Mouse (Mus musculus) c-Kit-positive CD71-positive TER-119-positive erythroid progenitor cells, embryonic 14.5 days (primary cell): ENCODE data around the gene Gm20388.
A peak's percentile ranks its signal among the peaks of the same experiment; 100 is the strongest.

Experiments
- DNase-seq: peaks from one replicate; pipeline ENCODE4 v3.0.0-alpha.2; 2013; ENCODE audit warnings: low spot score

The Gm20388 gene

GRCm38 (mm10) chr8:122897200-122897599, 2986.6 kb downstream of the Gm20388 start:
- DNase-seq, result no peak

- DNase-seq, result no peak
These were observed 2987.4 kb downstream of the Gm20388 start for GRCm38 (mm10) chr8:122898018-122898417.

GRCm38 (mm10) chr8:122898473-122898872, 2987.8 kb downstream of the Gm20388 start:
- no peak for DNase-seq

- no peak for DNase-seq
These were observed 2988.4 kb downstream of the Gm20388 start for GRCm38 (mm10) chr8:122899085-122899484.

- no peak for DNase-seq
These were observed 2990.8 kb downstream of the Gm20388 start for GRCm38 (mm10) chr8:122901476-122901875.

GRCm38 (mm10) chr8:122901892-122902515, 2991.4 kb downstream of the Gm20388 start:
- DNase-seq, result no peak

DNA sequence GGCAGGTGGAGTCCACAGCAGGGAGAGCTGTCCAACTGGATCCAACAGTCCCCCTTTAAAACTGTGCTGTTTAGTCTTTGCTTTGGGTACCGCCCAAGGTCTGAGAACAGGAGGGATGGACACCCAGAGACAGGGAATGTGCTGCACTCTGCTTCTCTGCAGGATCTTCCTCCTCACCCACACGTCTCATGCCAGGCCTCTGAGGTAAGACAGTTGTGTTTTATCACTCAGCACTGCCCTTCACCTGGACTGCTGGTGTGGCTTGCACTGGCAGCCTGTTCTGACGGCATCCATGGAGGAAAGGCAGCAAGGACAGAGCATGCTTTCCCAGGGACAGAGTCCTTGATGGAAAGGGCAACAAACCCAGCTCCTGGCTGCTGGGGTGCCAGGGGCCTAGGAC, 2991.9 kb downstream of the Gm20388 start:
- DNase-seq, result no peak

GRCm38 (mm10) chr8:122903002-122903401, 2992.4 kb downstream of the Gm20388 start:
- no peak for DNase-seq

DNA sequence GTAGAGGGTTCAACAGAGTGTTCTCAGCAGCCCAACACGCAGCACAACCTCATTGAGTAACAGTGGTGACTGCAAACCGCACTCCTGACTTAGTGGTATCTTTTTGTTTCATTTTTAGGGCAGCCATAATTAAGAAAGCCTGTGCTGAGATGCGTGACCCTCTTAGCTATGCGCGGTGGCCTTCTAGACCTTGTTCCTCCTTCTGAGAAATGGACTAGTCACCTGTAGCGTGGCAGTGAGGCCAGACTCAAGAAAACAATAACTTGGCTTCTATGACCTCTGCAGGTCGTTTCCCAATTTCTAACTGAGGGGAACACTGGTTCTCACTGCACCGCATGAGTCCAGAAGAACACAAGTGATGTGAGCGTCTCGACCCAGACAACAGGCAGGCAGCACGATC, 2993.9 kb downstream of the Gm20388 start:
- no peak for DNase-seq

DNA sequence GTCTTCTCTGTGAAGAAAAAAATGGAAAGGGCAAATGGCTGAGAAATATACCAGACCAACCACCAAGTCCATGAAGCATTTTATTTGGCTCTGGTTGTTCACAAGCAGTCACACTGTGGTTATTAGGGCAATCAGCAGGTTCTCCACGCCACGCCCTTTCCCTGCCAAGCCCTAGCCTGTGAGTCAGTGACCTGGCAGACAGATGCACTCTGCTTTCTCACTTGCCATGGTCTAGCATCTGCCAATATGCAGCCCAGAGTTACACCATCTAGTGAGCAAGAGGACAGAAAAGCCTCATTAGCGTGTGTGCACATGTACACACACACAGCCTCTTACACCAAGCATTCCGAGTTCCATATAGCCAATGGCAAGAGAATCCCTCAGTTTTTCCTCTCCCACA, 2994.7 kb downstream of the Gm20388 start:
- DNase-seq, result peak; percentile 15

- DNase-seq, result peak; percentile 77
These were observed 2995.9 kb downstream of the Gm20388 start for GRCm38 (mm10) chr8:122906463-122907021.

GRCm38 (mm10) chr8:122912150-122912549, 3001.5 kb downstream of the Gm20388 start:
- no peak for DNase-seq

DNA sequence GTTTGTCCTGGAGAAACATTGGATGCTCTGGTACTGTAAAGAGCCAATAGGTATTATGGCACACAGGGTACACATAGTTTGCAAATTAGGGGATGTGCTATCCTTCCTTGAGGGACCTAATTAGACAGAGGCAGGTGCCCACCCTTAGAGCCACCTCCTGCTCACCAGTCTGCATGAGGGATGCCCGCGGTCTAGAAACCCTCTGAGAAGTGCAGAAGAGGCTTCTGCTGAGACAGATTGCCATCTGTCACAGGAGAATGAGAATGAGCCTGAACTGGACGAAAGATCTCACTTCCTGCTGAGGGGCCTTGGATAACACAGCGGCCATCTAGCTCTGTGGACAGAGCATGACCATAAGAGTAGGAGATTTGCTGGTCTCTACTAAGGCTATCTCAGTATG, 3002.2 kb downstream of the Gm20388 start:
- DNase-seq, result no peak

GRCm38 (mm10) chr8:122916766-122917165, 3006.1 kb downstream of the Gm20388 start:
- no peak for DNase-seq

GRCm38 (mm10) chr8:122917531-122918392, 3007.1 kb downstream of the Gm20388 start:
- peak; percentile 26 for DNase-seq

DNA sequence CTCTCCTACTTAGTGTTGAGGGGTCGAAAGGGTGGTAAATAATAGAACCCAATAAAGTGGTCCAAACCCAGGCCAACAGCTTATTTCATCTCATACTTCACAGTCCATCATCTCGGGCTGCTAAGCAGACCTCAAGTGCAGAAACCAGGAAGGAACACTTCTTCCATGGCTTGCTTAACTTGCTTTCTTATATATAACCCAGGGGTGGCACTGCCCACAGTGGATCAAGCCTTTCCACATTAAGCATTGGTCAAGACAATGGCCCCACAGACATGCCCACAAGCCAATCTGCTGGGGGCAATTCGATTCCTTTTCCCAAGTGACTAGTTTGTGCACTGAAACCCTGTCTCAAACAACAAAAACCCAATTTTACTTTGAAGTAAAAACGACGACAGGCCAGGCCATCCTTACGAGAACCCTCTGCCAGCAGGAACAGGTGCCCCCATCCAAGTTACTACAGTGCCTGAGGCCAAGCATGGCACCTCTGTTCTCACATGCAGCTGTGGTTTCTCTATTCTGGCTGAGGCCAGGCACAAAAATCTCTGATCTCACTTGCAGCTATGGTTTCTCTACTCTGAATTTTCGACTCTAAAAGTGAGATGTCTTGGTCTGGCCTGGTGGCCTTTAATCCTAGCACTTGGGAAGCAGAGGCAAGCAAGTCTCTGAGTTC, 3007.9 kb downstream of the Gm20388 start:
- no peak for DNase-seq

DNA sequence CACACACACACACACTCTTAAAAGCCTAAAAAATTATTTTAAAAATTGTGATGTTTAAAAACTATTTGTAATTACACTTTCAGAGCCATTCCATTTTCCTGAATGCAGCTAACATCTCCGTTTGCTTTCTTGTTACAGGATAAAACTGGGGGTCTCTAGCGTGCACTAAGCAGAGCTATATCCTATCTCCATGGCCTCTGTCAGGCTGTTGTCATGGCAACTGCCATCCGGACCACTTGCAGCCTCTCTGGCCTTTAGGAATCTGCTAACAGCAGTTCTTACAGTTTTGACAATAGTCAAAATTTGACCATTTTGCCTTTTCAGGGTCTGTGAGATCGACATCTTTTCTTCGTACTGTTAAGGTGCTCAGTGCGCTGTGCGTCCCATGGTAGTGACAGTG, 3010.2 kb downstream of the Gm20388 start:
- no peak for DNase-seq

- no peak for DNase-seq
These were observed 3012.3 kb downstream of the Gm20388 start for GRCm38 (mm10) chr8:122922945-122923344.

GRCm38 (mm10) chr8:122923431-122924090, 3012.9 kb downstream of the Gm20388 start:
- no peak for DNase-seq

DNA sequence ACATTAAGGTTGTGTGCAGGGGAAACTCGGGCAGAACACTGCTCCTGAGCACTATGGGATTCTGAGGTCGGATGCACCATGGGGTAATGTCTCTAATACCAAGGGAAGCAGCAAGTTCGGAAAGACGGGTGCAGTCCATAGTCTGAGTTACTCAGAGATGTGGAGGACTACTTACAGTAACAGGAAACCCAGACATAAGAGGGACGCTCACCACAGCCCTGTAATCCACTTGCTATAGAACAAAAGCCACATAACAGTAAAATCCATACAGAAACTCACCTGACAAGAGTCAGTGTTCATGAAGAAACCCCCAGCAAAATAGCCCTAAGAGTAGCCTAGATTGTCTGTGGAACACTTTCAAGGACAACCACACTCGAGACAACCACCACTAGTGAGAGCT, 3013.4 kb downstream of the Gm20388 start:
- DNase-seq, result no peak

DNA sequence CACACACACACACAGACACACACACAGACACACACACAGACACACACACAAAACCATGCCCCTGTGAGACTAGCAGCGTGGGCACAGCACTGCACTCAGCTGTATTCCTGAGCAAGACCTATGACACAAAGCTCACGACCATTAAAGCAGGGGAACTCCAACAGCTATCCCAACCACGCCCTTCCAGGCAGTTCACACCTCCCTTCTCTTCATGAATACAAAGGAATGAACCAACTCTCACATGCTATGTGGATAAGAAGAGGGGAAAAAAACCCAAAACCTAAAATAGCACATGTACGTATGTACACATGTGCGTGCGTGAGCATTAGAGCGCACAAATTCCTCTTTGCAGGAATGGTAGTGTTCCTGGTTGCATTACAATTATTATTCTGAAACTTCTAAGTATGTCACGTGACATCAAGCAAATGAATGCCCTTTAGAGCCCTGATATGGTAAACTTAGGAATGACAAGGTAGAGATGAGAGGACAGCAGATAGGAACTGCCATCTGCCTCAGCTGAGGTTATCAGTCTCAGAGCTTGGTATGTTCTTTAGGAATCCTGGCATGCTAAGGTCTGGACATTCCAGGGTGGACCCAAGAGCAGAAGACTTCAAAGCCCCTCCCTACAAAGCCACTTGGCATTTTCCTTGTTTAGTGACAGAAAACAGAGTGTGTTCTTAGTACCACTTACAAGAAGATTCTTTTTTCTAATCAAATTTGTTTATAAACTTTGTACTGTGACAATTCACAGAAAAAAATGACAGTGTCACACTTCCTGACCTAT, 3015.5 kb downstream of the Gm20388 start:
- DNase-seq, result no peak
